Mouse (Mus musculus): Measurements from ENCODE around the gene Cryaa. TPM values are rescaled to one million over a fixed set of nuclear protein-coding genes. Genes with fewer than 3 reads are reported as not detected.

Gene Cryaa
- total and polyA plus RNA-seq, 2 experiments, result not detected

DNA sequence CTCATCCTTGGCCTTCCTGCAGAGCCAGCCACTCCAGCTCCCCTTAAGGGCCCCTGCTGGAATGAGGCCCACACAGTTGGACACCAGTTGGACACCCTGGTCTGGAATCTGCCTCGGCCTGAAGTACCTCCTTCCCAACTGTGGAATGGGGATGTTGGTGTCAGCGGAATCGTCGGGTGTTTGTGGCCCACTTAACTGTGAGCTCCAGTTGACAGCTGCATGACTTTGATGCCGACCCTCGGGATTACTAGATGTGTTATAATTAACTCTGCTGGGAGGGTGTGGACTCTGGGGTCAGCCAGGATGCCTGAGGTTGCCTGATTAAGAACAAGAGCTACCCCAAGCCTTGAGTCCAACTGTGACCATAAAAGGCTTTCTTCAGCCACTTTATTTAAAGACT is 53.4 kb downstream of the Cryaa start:
- H3K4me3 ChIP-seq (ENCODE audit: insufficient read depth, low read depth, low read length), result no peak overlapping the region
- 72% methylated on average over 6 of the region's 6 CpGs for WGBS

More for the DNA sequence above, 53.4 kb downstream of the Cryaa start:
- H3K27ac ChIP-seq (replicated peaks; ENCODE audit: insufficient read depth, low read depth, low read length), result no peak overlapping the region
- TF ChIP-seq POLR2A (IDR thresholded peaks at IDR 0.05; ENCODE audit: extremely low read depth, insufficient read depth, low read length), result no peak
- no peak for TF ChIP-seq CTCF (IDR thresholded peaks at IDR 0.05; ENCODE audit: low read depth, low read length)
- H3K4me1 ChIP-seq (ENCODE audit: control insufficient read depth, insufficient read depth, low read length), result no peaks in the 10 kb centered on the region
- no peaks in the 10 kb centered on the region for H3K79me2 ChIP-seq (ENCODE audit: control insufficient read depth, insufficient read depth, low read length)
- no peaks in the 10 kb centered on the region for H3K27me3 ChIP-seq (ENCODE audit: control insufficient read depth, insufficient read depth, low read length)
- no peak for DNase-seq (ENCODE audit: extremely low read depth, low read depth, low spot score)
- no peak overlapping the region for H3K9ac ChIP-seq (ENCODE audit: low read depth, low read length)
- no peaks in the 10 kb centered on the region for H3K36me3 ChIP-seq (ENCODE audit: control insufficient read depth, insufficient read depth, low read length)

Other genes starting within 250 kb of the Cryaa start
- 12.9 and 13.6 TPM in 2 replicates for gene Wdr4, start 157.8 kb upstream of the Cryaa start, total RNA-seq (2014; rRNA removed)
- gene Wdr4, start 157.8 kb upstream of the Cryaa start, polyA plus RNA-seq (2012; rRNA removed), result 19.0 and 27.8 TPM in 2 replicates
- gene Ndufv3, start 157.7 kb upstream of the Cryaa start, total RNA-seq (2014; rRNA removed), result 243 and 269 TPM in 2 replicates
- 152 and 181 TPM in 2 replicates for gene Ndufv3, start 157.7 kb upstream of the Cryaa start, polyA plus RNA-seq (2012; rRNA removed)
- gene Pknox1, start 113.1 kb upstream of the Cryaa start, total RNA-seq (2014; rRNA removed), result 10.3 and 14.0 TPM in 2 replicates
- 10.7 and 15.5 TPM in 2 replicates for gene Pknox1, start 113.1 kb upstream of the Cryaa start, polyA plus RNA-seq (2012; rRNA removed)
- gene Cbs, start 40.6 kb upstream of the Cryaa start, total RNA-seq (2014; rRNA removed), result 236 and 490 TPM in 2 replicates
- gene Cbs, start 40.6 kb upstream of the Cryaa start, polyA plus RNA-seq (2012; rRNA removed), result 782 and 968 TPM in 2 replicates
- gene U2af1, start 18.9 kb upstream of the Cryaa start, total RNA-seq (2014; rRNA removed), result 53.5 and 57.1 TPM in 2 replicates
- gene U2af1, start 18.9 kb upstream of the Cryaa start, polyA plus RNA-seq (2012; rRNA removed), result 40.4 and 42.7 TPM in 2 replicates
- gene Sik1, start 178.0 kb downstream of the Cryaa start, total RNA-seq (2014; rRNA removed), result 2.7 and 6.6 TPM in 2 replicates
- gene Sik1, start 178.0 kb downstream of the Cryaa start, polyA plus RNA-seq (2012; rRNA removed), result 8.0 and 10.5 TPM in 2 replicates